Mouse (Mus musculus): Measurements from ENCODE around the gene Slc12a4.

DNA sequence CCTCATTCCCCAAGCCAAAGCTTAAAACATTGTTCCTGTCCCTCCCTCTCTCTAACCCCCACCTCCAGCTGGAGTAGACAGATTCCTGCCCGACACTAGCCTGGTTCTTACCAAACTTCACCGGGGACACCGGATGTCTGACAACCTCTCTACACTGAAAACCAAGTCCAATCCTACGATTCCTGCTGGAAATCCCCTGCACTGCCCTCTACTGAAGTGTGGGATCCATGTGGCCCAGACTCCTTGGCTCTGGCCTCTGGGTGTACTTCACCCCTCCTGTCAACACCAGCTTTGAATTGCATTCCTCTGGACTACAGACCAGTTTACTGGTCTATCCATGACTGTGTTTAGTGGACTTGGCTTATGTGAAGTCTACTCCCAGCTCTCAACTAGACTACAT is 9.3 kb downstream of the Slc12a4 start:
- no peak for TF ChIP-seq CTCF (IDR thresholded peaks at IDR 0.05; ENCODE audit: low read depth, low read length)
- no peak for TF ChIP-seq GATA1 (IDR thresholded peaks at IDR 0.05; ENCODE audit: borderline replicate concordance, low read length)
- no peak for TF ChIP-seq TAL1 (conservative IDR thresholded peaks at IDR 0.05; ENCODE audit: low read depth, low read length)
- TF ChIP-seq GATA2 (IDR thresholded peaks at IDR 0.05; ENCODE audit: borderline replicate concordance, low read depth, low read length): no peak
